16 mouse cellular contexts compared by ENCODE assay signal in the genomic region with DNA sequence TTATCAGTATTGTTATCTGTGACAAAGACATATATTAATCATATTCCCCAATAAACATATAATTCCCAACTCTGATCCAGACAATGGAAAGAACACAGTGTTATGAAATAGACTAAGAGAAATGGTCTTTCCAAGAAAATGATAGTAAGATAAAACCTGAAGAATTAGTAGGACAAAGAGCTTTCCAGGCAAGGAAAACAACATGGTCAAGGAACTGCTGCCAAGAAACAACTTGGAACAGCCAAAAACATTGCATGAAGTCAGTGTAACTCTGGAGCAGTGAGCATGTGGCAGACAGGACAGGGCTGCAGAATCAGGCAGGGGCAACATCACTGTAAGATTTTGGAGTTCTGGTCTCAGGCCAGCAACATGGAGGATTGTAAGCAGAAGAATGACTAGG.
DNase-seq lines count a peak whose midpoint lies in the region; ATAC-seq and TF ChIP-seq lines count a peak whose summit lies in the region.
"Had no signal": no experiment of that assay in that cellular context is flagged by ENCODE, and none has a peak within 500 bp of the region (broad histone marks: within the 10 kb centered on the region; RNA-seq: fewer than 3 reads in every experiment).

No protein-coding gene starts in this region.

- H3K27me3 ChIP-seq in cerebellum, adult 2 months (ENCODE audit: control insufficient read depth, insufficient read depth, low read length) = no peaks in the 10 kb centered on the region; the same call in 1 of the 2 replicates
- no peaks in the 10 kb centered on the region for H3K27me3 ChIP-seq in limb, embryonic 14.5 days (ENCODE audit: control insufficient read depth, insufficient read depth, low read length)
- no peaks in the 10 kb centered on the region for H3K27me3 ChIP-seq in limb, embryonic 10.5 days (ENCODE audit: low read depth, poor library complexity, severe bottlenecking)
- H3K27me3 ChIP-seq: forebrain, embryonic 13.5 days; neural tube, embryonic 13.5 days had no signal

- ATAC-seq in limb, embryonic 14.5 days (ENCODE audit: low FRiP score, low read depth) = no peak
- ATAC-seq: forebrain, embryonic 13.5 days; hindbrain, embryonic 16.5 days had no signal

- TF ChIP-seq POLR2A in cerebellum, adult 2 months (IDR thresholded peaks at IDR 0.05; ENCODE audit: borderline replicate concordance, insufficient read depth, low read length) = no peak
- no peak for TF ChIP-seq POLR2A in limb, embryonic 14.5 days (IDR thresholded peaks at IDR 0.05; ENCODE audit: borderline replicate concordance, extremely low read depth, insufficient read depth, insufficient read length)

- H3K4me3 ChIP-seq in cerebellum, adult 2 months (replicated peaks; ENCODE audit: insufficient read depth, low read depth, low read length) = no peak overlapping the region
- H3K4me3 ChIP-seq in limb, embryonic 14.5 days (replicated peaks; ENCODE audit: low read length) = no peak overlapping the region
- no peak overlapping the region for H3K4me3 ChIP-seq in limb, embryonic 10.5 days
- H3K4me3 ChIP-seq: forebrain, embryonic 13.5 days; neural tube, embryonic 13.5 days had no signal

- no peaks in the 10 kb centered on the region for H3K9me3 ChIP-seq in limb, embryonic 14.5 days (ENCODE audit: control insufficient read depth, low read length)
- H3K9me3 ChIP-seq in limb, embryonic 10.5 days (replicated peaks) = no peaks in the 10 kb centered on the region
- H3K9me3 ChIP-seq: forebrain, embryonic 13.5 days; neural tube, embryonic 13.5 days had no signal

- no peak overlapping the region for H3K9ac ChIP-seq in limb, embryonic 14.5 days (ENCODE audit: low read depth, low read length, severe bottlenecking)
- H3K9ac ChIP-seq: forebrain, embryonic 13.5 days; neural tube, embryonic 13.5 days had no signal

- no peak overlapping the region for H3K4me2 ChIP-seq in limb, embryonic 14.5 days (replicated peaks; ENCODE audit: low read depth, low read length, severe bottlenecking)
- H3K4me2 ChIP-seq: forebrain, embryonic 13.5 days; midbrain, embryonic 11.5 days; neural tube, embryonic 13.5 days had no signal

- peak; percentile 3 to 4 for DNase-seq in cerebellum, postnatal 10 days
- DNase-seq in cerebellum, adult 2 months = no peak
- DNase-seq in limb, embryonic 14.5 days (ENCODE audit: low spot score) = peak; percentile 26
- DNase-seq in limb, embryonic 10.5 days (ENCODE audit: low spot score) = no peak
- peak; percentile 19 for DNase-seq in urinary bladder, postnatal 14 days (ENCODE audit: low spot score)
- no peak for DNase-seq in urinary bladder, adult 2 months (ENCODE audit: low spot score)
- DNase-seq in skeletal muscle tissue, adult 2 months (ENCODE audit: low read depth, low spot score) = peak; percentile 34
- no peak for DNase-seq in retina, embryonic 14.5 days (ENCODE audit: low spot score)
- DNase-seq: kidney, adult 11 months; kidney, postnatal 10 days; liver; thymus, adult 18-20 months had no signal

- no peaks in the 10 kb centered on the region for H3K4me1 ChIP-seq in cerebellum, adult 2 months (ENCODE audit: control insufficient read depth, insufficient read depth, low read length)
- H3K4me1 ChIP-seq in limb, embryonic 14.5 days (ENCODE audit: control insufficient read depth, insufficient read depth, low read length) = no peaks in the 10 kb centered on the region
- peaks cover 4% of the 10 kb centered on the region; the same call in 1 of the 2 replicates for H3K4me1 ChIP-seq in limb, embryonic 10.5 days
- H3K4me1 ChIP-seq: forebrain, embryonic 13.5 days; neural tube, embryonic 13.5 days had no signal

- TF ChIP-seq CTCF in cerebellum, adult 2 months (IDR thresholded peaks at IDR 0.05; ENCODE audit: borderline replicate concordance, insufficient read depth, low read depth, low read length) = no peak

- no peaks in the 10 kb centered on the region for H3K36me3 ChIP-seq in limb, embryonic 14.5 days (ENCODE audit: control insufficient read depth, insufficient read depth, low read length)
- H3K36me3 ChIP-seq in limb, embryonic 10.5 days = no peaks in the 10 kb centered on the region
- H3K36me3 ChIP-seq: neural tube, embryonic 13.5 days had no signal

- no peak overlapping the region for H3K27ac ChIP-seq in cerebellum, adult 2 months (ENCODE audit: insufficient read depth, low read length)
- H3K27ac ChIP-seq in limb, embryonic 14.5 days (replicated peaks; ENCODE audit: low read depth, low read length) = no peak overlapping the region
- H3K27ac ChIP-seq in limb, embryonic 10.5 days = no peak overlapping the region
- H3K27ac ChIP-seq: forebrain, embryonic 13.5 days; neural tube, embryonic 13.5 days had no signal

Comparison
In these comparisons a context has a peak if more than half of its experiments do, and no peak if none do; other contexts are left out.
1. DNase-seq: peak in cerebellum, postnatal 10 days (2 of 2), limb, embryonic 14.5 days (single experiment), urinary bladder, postnatal 14 days (single experiment) and skeletal muscle tissue, adult 2 months (single experiment); none in cerebellum, adult 2 months (0 of 2), limb, embryonic 10.5 days (single experiment), urinary bladder, adult 2 months (single experiment) and retina, embryonic 14.5 days (single experiment).